Mouse (Mus musculus) liver, postnatal 0 days (tissue): ENCODE data around the gene Fbxo24. TPM values are rescaled to one million over a fixed set of nuclear protein-coding genes. Genes with fewer than 3 reads are reported as not detected.

Source experiments
- ATAC-seq: fragments of 200-750 bp; cut with Nextera tagmentation; 2 replicates; pipeline ENCODE4 v1.8.0; 2017; ENCODE audit warnings: mild to moderate bottlenecking, moderate library complexity
- DNase-seq: peaks from one replicate; pipeline ENCODE4 v3.0.0-alpha.2; 2016
- H3K27ac ChIP-seq: fragments of 300-500 bp; sonication (generic); 2 replicates; pipeline ENCODE4 v1.5.1; 2014; ENCODE audit warnings: antibody characterized with exemption, moderate library complexity, mild to moderate bottlenecking, low read depth
- H3K27me3 ChIP-seq: fragments of 300-500 bp; sonication (generic); 2 replicates; pipeline ENCODE4 v1.6.1; 2014; ENCODE audit warnings: low read length, control low read depth, mixed read lengths; ENCODE audit not compliant: insufficient read depth
- H3K36me3 ChIP-seq: fragments of 300-500 bp; sonication (generic); replicated peaks from 2 replicates; pipeline ENCODE4 v1.6.1; 2014; ENCODE audit warnings: mild to moderate bottlenecking, control low read depth, low read length, moderate library complexity, mixed read lengths; ENCODE audit not compliant: insufficient read depth
- H3K4me1 ChIP-seq: fragments of 300-500 bp; sonication (generic); 2 replicates; pipeline ENCODE4 v1.6.1; 2014; ENCODE audit warnings: antibody characterized with exemption, mild to moderate bottlenecking, control low read depth; ENCODE audit not compliant: insufficient read depth
- H3K4me2 ChIP-seq: fragments of 300-500 bp; sonication (generic); 2 replicates; pipeline ENCODE4 v1.6.1; 2014; ENCODE audit warnings: low read depth, mild to moderate bottlenecking, low read length, moderate library complexity, mixed read lengths
- H3K4me3 ChIP-seq: fragments of 300-500 bp; sonication (generic); 2 replicates; pipeline ENCODE4 v1.5.1; 2014; ENCODE audit warnings: low read depth, low read length
- H3K9ac ChIP-seq: fragments of 300-500 bp; sonication (generic); replicated peaks from 2 replicates; pipeline ENCODE4 v1.6.1; 2014; ENCODE audit warnings: mild to moderate bottlenecking, moderate library complexity
- H3K9me3 ChIP-seq: fragments of 300-500 bp; sonication (generic); 2 replicates; pipeline ENCODE4 v1.6.1; 2016; ENCODE audit warnings: mild to moderate bottlenecking, control low read depth, low read length, mixed read lengths
- CTCF ChIP-seq: sonication (generic); IDR thresholded peaks from 2 replicates; pipeline ENCODE4 v1.5.1; 2016; ENCODE audit warnings: antibody characterized with exemption, low read depth
- EP300 ChIP-seq: IDR thresholded peaks from 2 replicates; pipeline ENCODE4 v1.6.1; 2016; ENCODE audit warnings: antibody characterized with exemption, low read depth, mild to moderate bottlenecking
- WGBS: fragments of 180-500 bp; shearing (Covaris S2); extraction: QIAGEN DNeasy Blood & Tissue Kit; methylation state at CpG from one replicate; pipeline ENCODE4 v1.1.7; 2014; ENCODE audit not compliant: insufficient replicate concordance; 5-methylcytosine and 5-hydroxymethylcytosine counted together
- polyA plus RNA-seq: library from polyadenylated mRNA; unstranded; fragments of >200 nt; fragmentation: Nextera tagmentation; extraction: Ambion mirVana; gene quantifications from 2 replicates; pipeline ENCODE4 v1.2.1, GENCODE M21; 2015

The Fbxo24 gene
- polyA plus RNA-seq, 1 experiment from 2014 or later = not detected

- H3K9ac ChIP-seq = no peak overlapping the region
- H3K4me3 ChIP-seq = no peak overlapping the region
- ATAC-seq = no peak
- no peaks in the 10 kb centered on the region for H3K9me3 ChIP-seq
- TF ChIP-seq EP300 (no peak), CTCF (no peak)
- H3K27me3 ChIP-seq = no peaks in the 10 kb centered on the region
- 75% methylated on average over 8 of the region's 8 CpGs for WGBS
- H3K4me2 ChIP-seq = no peak overlapping the region
- DNase-seq = no peak
- peaks cover 24% of the 10 kb centered on the region for H3K4me1 ChIP-seq
- no peaks in the 10 kb centered on the region for H3K36me3 ChIP-seq
- H3K27ac ChIP-seq = no peak overlapping the region
Measured at GRCm38 (mm10) chr5:137568223-137568798, 60.5 kb downstream of the Fbxo24 start.

GRCm38 (mm10) chr5:137566416-137566815 is 62.4 kb downstream of the Fbxo24 start:
- no peak for TF ChIP-seq EP300
- TF ChIP-seq CTCF = no peak
- ATAC-seq = no peak
- Histone ChIP-seq H3K27ac (no peak overlapping the region), H3K36me3 (no peaks in the 10 kb centered on the region), H3K4me3 (no peak overlapping the region), H3K4me1 (peaks cover 20% of the 10 kb centered on the region), H3K4me2 (no peak overlapping the region), H3K9me3 (no peaks in the 10 kb centered on the region), H3K27me3 (no peaks in the 10 kb centered on the region), H3K9ac (no peak overlapping the region)
- 92% methylated on average over 5 of the region's 5 CpGs for WGBS
- DNase-seq = no peak

GRCm38 (mm10) chr5:137565744-137566143 is 63.1 kb downstream of the Fbxo24 start:
- Histone ChIP-seq H3K4me1 (peaks cover 13% of the 10 kb centered on the region), H3K4me3 (no peak overlapping the region), H3K27me3 (no peaks in the 10 kb centered on the region), H3K4me2 (no peak overlapping the region), H3K9me3 (no peaks in the 10 kb centered on the region), H3K27ac (no peak overlapping the region), H3K36me3 (no peaks in the 10 kb centered on the region), H3K9ac (no peak overlapping the region)
- WGBS = 78% methylated on average over 6 of the region's 6 CpGs
- TF ChIP-seq CTCF (no peak), EP300 (no peak)
- ATAC-seq (no peak), DNase-seq (no peak)

- H3K4me3 ChIP-seq = no peak overlapping the region
- ATAC-seq (no peak), DNase-seq (no peak)
- no peaks in the 10 kb centered on the region for H3K4me1 ChIP-seq
- H3K4me2 ChIP-seq = no peak overlapping the region
- H3K27me3 ChIP-seq = peaks cover 4% of the 10 kb centered on the region; the same call in 1 of the 2 replicates
- no peak for TF ChIP-seq EP300
- no peak for TF ChIP-seq CTCF
- no peak overlapping the region for H3K9ac ChIP-seq
- H3K36me3 ChIP-seq = no peaks in the 10 kb centered on the region
- no peak overlapping the region for H3K27ac ChIP-seq
- no peaks in the 10 kb centered on the region for H3K9me3 ChIP-seq
- WGBS = 63% methylated on average over 10 of the region's 10 CpGs
Measured at GRCm38 (mm10) chr5:137562965-137563364, 65.8 kb downstream of the Fbxo24 start.

Other genes starting within 250 kb of the Fbxo24 start
- gene Zan, start 151.9 kb downstream of the Fbxo24 start, polyA plus RNA-seq = 0.01 and 0.06 TPM in 2 replicates
- gene Pop7, start 126.5 kb downstream of the Fbxo24 start, polyA plus RNA-seq = 27.5 and 27.7 TPM in 2 replicates
- 2.8 and 4.0 TPM in 2 replicates for gene Gigyf1, start 110.5 kb downstream of the Fbxo24 start, polyA plus RNA-seq
- 0.13 and 0.26 TPM in 2 replicates for gene Epo, start 95.8 kb downstream of the Fbxo24 start, polyA plus RNA-seq
- gene Gnb2, start 95.5 kb downstream of the Fbxo24 start, polyA plus RNA-seq = 165 and 177 TPM in 2 replicates
- gene Actl6b, start 75.5 kb downstream of the Fbxo24 start, polyA plus RNA-seq = not detected in 2 replicates
- gene Tfr2, start 59.2 kb downstream of the Fbxo24 start, polyA plus RNA-seq = 148 and 157 TPM in 2 replicates
- 26.2 and 28.3 TPM in 2 replicates for gene Mospd3, start 27.9 kb downstream of the Fbxo24 start, polyA plus RNA-seq
- 12.9 and 14.7 TPM in 2 replicates for gene Pcolce, start 15.2 kb downstream of the Fbxo24 start, polyA plus RNA-seq
- 24.1 and 24.3 TPM in 2 replicates for gene Lrch4, start 119 bp upstream of the Fbxo24 start, polyA plus RNA-seq
- 2.4 and 2.6 TPM in 2 replicates for gene Gm20605, start 173 bp upstream of the Fbxo24 start, polyA plus RNA-seq
- gene Sap25, start 12.3 kb upstream of the Fbxo24 start, polyA plus RNA-seq = 3.4 and 4.0 TPM in 2 replicates
- gene Irs3, start 16.7 kb upstream of the Fbxo24 start, polyA plus RNA-seq = 0.11 TPM in 1 of 2 replicates, not detected in the other
- 29.5 and 34.1 TPM in 2 replicates for gene Agfg2, start 55.7 kb upstream of the Fbxo24 start, polyA plus RNA-seq
- 0.11 and 0.18 TPM in 2 replicates for gene Nyap1, start 112.6 kb upstream of the Fbxo24 start, polyA plus RNA-seq
- 65.3 and 65.9 TPM in 2 replicates for gene Tsc22d4, start 116.7 kb upstream of the Fbxo24 start, polyA plus RNA-seq
- gene Ppp1r35, start 149.8 kb upstream of the Fbxo24 start, polyA plus RNA-seq = 13.4 and 18.1 TPM in 2 replicates
- gene Mepce, start 158.7 kb upstream of the Fbxo24 start, polyA plus RNA-seq = 4.7 and 5.0 TPM in 2 replicates
- gene Zcwpw1, start 158.8 kb upstream of the Fbxo24 start, polyA plus RNA-seq = 1.5 and 1.9 TPM in 2 replicates
- gene Pilra, start 207.3 kb upstream of the Fbxo24 start, polyA plus RNA-seq = 8.7 and 12.1 TPM in 2 replicates
- 11.7 and 11.9 TPM in 2 replicates for gene Pilrb1, start 229.1 kb upstream of the Fbxo24 start, polyA plus RNA-seq
- gene Pilrb2, start 242.8 kb upstream of the Fbxo24 start, polyA plus RNA-seq = 11.6 and 13.2 TPM in 2 replicates